Mouse (Mus musculus): ENCODE results near the gene Gpd1l.

The Gpd1l gene

GRCm38 (mm10) chr9:114930464-114931090 lies 3.2 kb downstream of the Gpd1l start:
- DNase-seq (ENCODE audit: low spot score), result no peak

GRCm38 (mm10) chr9:114925571-114925970 lies 8.2 kb downstream of the Gpd1l start:
- no peak for DNase-seq (ENCODE audit: low spot score)

- DNase-seq (ENCODE audit: low spot score), result no peak
Measured at GRCm38 (mm10) chr9:114925039-114925438, 8.7 kb downstream of the Gpd1l start.

- DNase-seq (ENCODE audit: low spot score), result no peak
Measured at GRCm38 (mm10) chr9:114924511-114924910, 9.3 kb downstream of the Gpd1l start.

GRCm38 (mm10) chr9:114922209-114922608 lies 11.6 kb downstream of the Gpd1l start:
- no peak for DNase-seq (ENCODE audit: low spot score)

GRCm38 (mm10) chr9:114921352-114922081 lies 12.3 kb downstream of the Gpd1l start:
- no peak for DNase-seq (ENCODE audit: low spot score)

GRCm38 (mm10) chr9:114920569-114920968 lies 13.2 kb downstream of the Gpd1l start:
- DNase-seq (ENCODE audit: low spot score), result no peak

- DNase-seq (ENCODE audit: low spot score), result peak; percentile 80
Measured at GRCm38 (mm10) chr9:114912680-114913649, 20.8 kb downstream of the Gpd1l start.

- DNase-seq (ENCODE audit: low spot score), result no peak
Measured at GRCm38 (mm10) chr9:114907509-114907908, 26.3 kb downstream of the Gpd1l start.

GRCm38 (mm10) chr9:114895919-114896318 lies 37.9 kb downstream of the Gpd1l start:
- DNase-seq (ENCODE audit: low spot score), result no peak

- no peak for DNase-seq (ENCODE audit: low spot score)
Measured at GRCm38 (mm10) chr9:114892974-114893373, 40.8 kb downstream of the Gpd1l start.

- DNase-seq (ENCODE audit: low spot score), result no peak
Measured at GRCm38 (mm10) chr9:114890377-114890776, 43.4 kb downstream of the Gpd1l start.

GRCm38 (mm10) chr9:114888856-114889407 lies 44.9 kb downstream of the Gpd1l start:
- DNase-seq (ENCODE audit: low spot score), result no peak

GRCm38 (mm10) chr9:114887699-114888098 lies 46.1 kb downstream of the Gpd1l start:
- no peak for DNase-seq (ENCODE audit: low spot score)

- no peak for DNase-seq (ENCODE audit: low spot score)
Measured at GRCm38 (mm10) chr9:114885991-114886662, 47.7 kb downstream of the Gpd1l start.

- no peak for DNase-seq (ENCODE audit: low spot score)
Measured at GRCm38 (mm10) chr9:114885564-114885963, 48.2 kb downstream of the Gpd1l start.

GRCm38 (mm10) chr9:114881977-114882376 lies 51.8 kb downstream of the Gpd1l start:
- no peak for DNase-seq (ENCODE audit: low spot score)

GRCm38 (mm10) chr9:114855327-114855726 lies 78.5 kb downstream of the Gpd1l start:
- no peak for DNase-seq (ENCODE audit: low spot score)

GRCm38 (mm10) chr9:114854686-114855085 lies 79.1 kb downstream of the Gpd1l start:
- no peak for DNase-seq (ENCODE audit: low spot score)

- DNase-seq (ENCODE audit: low spot score), result no peak
Measured at GRCm38 (mm10) chr9:114853336-114853735, 80.5 kb downstream of the Gpd1l start.

GRCm38 (mm10) chr9:114851419-114852190 lies 82.2 kb downstream of the Gpd1l start:
- no peak for DNase-seq (ENCODE audit: low spot score)

Data from MN1 (cell line).